Mouse (Mus musculus): Measurements from ENCODE around the gene Pax5. TPM values are rescaled to one million over a fixed set of nuclear protein-coding genes. Genes with fewer than 3 reads are reported as not detected.

Pax5 gene
- total and polyA plus RNA-seq, 3 experiments, result not detected

- H3K4me3 ChIP-seq (ENCODE audit: control insufficient read depth in 1 of 2, insufficient read depth in 1 of 2, low read depth in 2 of 2, low read length in 2 of 2), result no peak overlapping the region
- peaks cover 0 to 2% of the 10 kb centered on the region in 2 experiments; a peak in 1 of 4 replicates for H3K27me3 ChIP-seq (ENCODE audit: control insufficient read depth in 1 of 2, insufficient read depth in 2 of 2, low read length in 2 of 2)
- H3K79me2 ChIP-seq (ENCODE audit: control insufficient read depth, insufficient read depth, low read length, poor library complexity), result no peaks in the 10 kb centered on the region
- no peaks in the 10 kb centered on the region for H3K36me3 ChIP-seq (ENCODE audit: control insufficient read depth in 1 of 2, insufficient read depth in 2 of 2, low read length in 2 of 2)
- no peak for TF ChIP-seq ETS1 (IDR thresholded peaks at IDR 0.05; ENCODE audit: low read depth, low read length)
- no peak for TF ChIP-seq CHD2 (IDR thresholded peaks at IDR 0.05; ENCODE audit: low read length)
- H3K27ac ChIP-seq (ENCODE audit: control insufficient read depth, low read depth, low read length), result no peak overlapping the region
- no peak overlapping the region for H3K9ac ChIP-seq (ENCODE audit: control insufficient read depth, low read depth, low read length, poor library complexity, severe bottlenecking)
- H3K4me1 ChIP-seq (ENCODE audit: control insufficient read depth in 1 of 2, insufficient read depth in 2 of 2, low read length in 2 of 2), result no peaks in the 10 kb centered on the region
- no peaks in the 10 kb centered on the region for H3K9me3 ChIP-seq (replicated peaks; ENCODE audit: insufficient read depth, low read length)
- no peak for DNase-seq (ENCODE audit: low read depth, low spot score)
Observed at GRCm38 (mm10) chr4:44593091-44593490, 117.2 kb downstream of the Pax5 start.

GRCm38 (mm10) chr4:44582687-44583086, 127.6 kb downstream of the Pax5 start:
- TF ChIP-seq MYB (IDR thresholded peaks at IDR 0.05; ENCODE audit: low read depth, low read length), result no peak
- TF ChIP-seq RCOR1 (IDR thresholded peaks at IDR 0.05; ENCODE audit: low read depth, low read length), result peak; percentile 94
- peak; percentile 81 for TF ChIP-seq TCF12 (IDR thresholded peaks at IDR 0.05; ENCODE audit: low read depth, low read length)
- 0 out of 2 replicates have a peak, but pooled peaks have one; percentile 15 for TF ChIP-seq MAX (IDR thresholded peaks at IDR 0.05; ENCODE audit: low read length)
- TF ChIP-seq MXI1 (IDR thresholded peaks at IDR 0.05; ENCODE audit: low read depth, low read length), result no peak; the same call in 1 of the 2 replicates
- peak; percentile 56 for TF ChIP-seq ETS1 (IDR thresholded peaks at IDR 0.05; ENCODE audit: low read depth, low read length)
- TF ChIP-seq GATA1 (IDR thresholded peaks at IDR 0.05; ENCODE audit: low read depth, low read length), result peak; percentile 82
- TF ChIP-seq EP300 (IDR thresholded peaks at IDR 0.05; ENCODE audit: low read depth in 1 of 2, low read length in 2 of 2), result peak; percentile 69 to 80; a peak in 3 of 4 replicates
- peak; percentile 42; the same call in 1 of the 2 replicates for TF ChIP-seq TAL1 (IDR thresholded peaks at IDR 0.05; ENCODE audit: low read length)
- no peak for TF ChIP-seq USF2 (IDR thresholded peaks at IDR 0.05; ENCODE audit: borderline replicate concordance in 1 of 2, insufficient read depth in 1 of 2, low read depth in 1 of 2, low read length in 2 of 2)
- peak; percentile 52; the same call in 1 of the 2 replicates for TF ChIP-seq MAZ (IDR thresholded peaks at IDR 0.05; ENCODE audit: low read depth, low read length)
- no peak for TF ChIP-seq MYC (IDR thresholded peaks at IDR 0.05; ENCODE audit: low read depth, low read length)
- Histone ChIP-seq H3K27ac (ENCODE audit: control insufficient read depth, low read depth, low read length) (no peak overlapping the region), H3K4me3 (ENCODE audit: control insufficient read depth in 1 of 2, insufficient read depth in 1 of 2, low read depth in 2 of 2, low read length in 2 of 2) (no peak overlapping the region), H3K79me2 (ENCODE audit: control insufficient read depth, insufficient read depth, low read length, poor library complexity) (no peaks in the 10 kb centered on the region), H3K9me3 (replicated peaks; ENCODE audit: insufficient read depth, low read length) (no peaks in the 10 kb centered on the region), H3K9ac (ENCODE audit: control insufficient read depth, low read depth, low read length, poor library complexity, severe bottlenecking) (no peak overlapping the region), H3K27me3 (ENCODE audit: control insufficient read depth in 1 of 2, insufficient read depth in 2 of 2, low read length in 2 of 2) (peaks cover 0 to 2% of the 10 kb centered on the region in 2 experiments; a peak in 2 of 4 replicates), H3K36me3 (ENCODE audit: control insufficient read depth in 1 of 2, insufficient read depth in 2 of 2, low read length in 2 of 2) (no peaks in the 10 kb centered on the region), H3K4me1 (ENCODE audit: control insufficient read depth in 1 of 2, insufficient read depth in 2 of 2, low read length in 2 of 2) (peaks cover 2 to 6% of the 10 kb centered on the region in 2 experiments; a peak in 2 of 4 replicates)
- DNase-seq (ENCODE audit: low read depth, low spot score), result peak; percentile 80

- H3K4me1 ChIP-seq (ENCODE audit: control insufficient read depth in 1 of 2, insufficient read depth in 2 of 2, low read length in 2 of 2), result peaks cover 2 to 6% of the 10 kb centered on the region in 2 experiments; a peak in 2 of 4 replicates
- no peaks in the 10 kb centered on the region for H3K36me3 ChIP-seq (ENCODE audit: control insufficient read depth in 1 of 2, insufficient read depth in 2 of 2, low read length in 2 of 2)
- H3K79me2 ChIP-seq (ENCODE audit: control insufficient read depth, insufficient read depth, low read length, poor library complexity), result no peaks in the 10 kb centered on the region
- TF ChIP-seq MAFK (IDR thresholded peaks at IDR 0.05; ENCODE audit: borderline replicate concordance, low read depth, low read length) (no peak), TCF12 (IDR thresholded peaks at IDR 0.05; ENCODE audit: low read depth, low read length) (no peak), USF2 (IDR thresholded peaks at IDR 0.05; ENCODE audit: borderline replicate concordance in 1 of 2, insufficient read depth in 1 of 2, low read depth in 1 of 2, low read length in 2 of 2) (no peak), RAD21 (IDR thresholded peaks at IDR 0.05; ENCODE audit: low read depth, low read length) (no peak)
- H3K4me3 ChIP-seq (ENCODE audit: control insufficient read depth in 1 of 2, insufficient read depth in 1 of 2, low read depth in 2 of 2, low read length in 2 of 2), result no peak overlapping the region
- H3K27me3 ChIP-seq (ENCODE audit: control insufficient read depth in 1 of 2, insufficient read depth in 2 of 2, low read length in 2 of 2), result peaks cover 0 to 1% of the 10 kb centered on the region in 2 experiments; a peak in 1 of 4 replicates
- no peak overlapping the region for H3K27ac ChIP-seq (ENCODE audit: control insufficient read depth, low read depth, low read length)
- peak; percentile 43 for DNase-seq (ENCODE audit: low read depth, low spot score)
- no peaks in the 10 kb centered on the region for H3K9me3 ChIP-seq (replicated peaks; ENCODE audit: insufficient read depth, low read length)
- H3K9ac ChIP-seq (ENCODE audit: control insufficient read depth, low read depth, low read length, poor library complexity, severe bottlenecking), result no peak overlapping the region
Observed at GRCm38 (mm10) chr4:44578591-44578990, 131.7 kb downstream of the Pax5 start.

Data from MEL (cell line).